Comparison of ENCODE assay signal across 10 mouse cellular contexts in the genomic region with DNA sequence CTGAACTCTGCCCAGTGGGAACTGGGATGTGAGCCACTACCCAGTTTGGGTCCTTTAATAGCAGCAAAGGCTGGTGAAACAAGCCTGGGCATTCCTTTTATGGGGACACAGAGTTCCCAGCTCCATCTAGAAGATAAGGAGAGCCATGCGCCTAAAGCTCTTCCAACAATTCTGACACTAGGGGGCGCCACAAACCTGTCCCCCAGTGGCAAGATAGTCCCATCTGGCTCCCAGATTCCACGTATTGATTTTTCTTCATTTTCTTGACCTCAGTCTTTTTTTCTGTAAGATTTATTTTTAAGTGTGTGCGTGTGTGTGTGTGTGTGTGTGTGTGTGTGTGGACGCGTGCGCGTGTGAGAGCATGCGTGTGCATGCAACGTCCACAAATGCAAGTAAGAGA. TPM values are rescaled to one million over a fixed set of nuclear protein-coding genes. Genes with fewer than 3 reads are reported as not detected.
DNase-seq lines count a peak whose midpoint lies in the region; ATAC-seq and TF ChIP-seq lines count a peak whose summit lies in the region.
"Had no signal": no experiment of that assay in that cellular context is flagged by ENCODE, and none has a peak within 500 bp of the region (broad histone marks: within the 10 kb centered on the region; RNA-seq: fewer than 3 reads in every experiment).

No protein-coding gene starts in this region.

- H3K9me3 ChIP-seq in forebrain, postnatal 0 days (ENCODE audit: low read length): no peaks in the 10 kb centered on the region
- H3K9me3 ChIP-seq in forebrain, embryonic 15.5 days: no peaks in the 10 kb centered on the region
- no peaks in the 10 kb centered on the region for H3K9me3 ChIP-seq in neural tube, embryonic 15.5 days (replicated peaks)

- peak; percentile 37; the same call in 1 of the 2 replicates for TF ChIP-seq CTCF in forebrain, postnatal 0 days (IDR thresholded peaks at IDR 0.05; ENCODE audit: low read depth)

- no peak overlapping the region for H3K4me2 ChIP-seq in forebrain, postnatal 0 days (ENCODE audit: low read depth)
- H3K4me2 ChIP-seq in forebrain, embryonic 15.5 days (replicated peaks): no peak overlapping the region
- H3K4me2 ChIP-seq in neural tube, embryonic 15.5 days: no peak overlapping the region

- H3K36me3 ChIP-seq in forebrain, postnatal 0 days (ENCODE audit: insufficient read depth): no peaks in the 10 kb centered on the region
- H3K36me3 ChIP-seq in forebrain, embryonic 15.5 days: no peaks in the 10 kb centered on the region
- H3K36me3 ChIP-seq in neural tube, embryonic 15.5 days: no peaks in the 10 kb centered on the region

- 81% methylated on average over 10 of the region's 10 CpGs for WGBS in forebrain, postnatal 0 days
- 75% methylated on average over 10 of the region's 10 CpGs for WGBS in forebrain, embryonic 15.5 days
- WGBS in neural tube, embryonic 15.5 days: 75% methylated on average over 10 of the region's 10 CpGs

- H3K4me3 ChIP-seq in forebrain, postnatal 0 days (ENCODE audit: low read depth, low read length): no peak overlapping the region
- H3K4me3 ChIP-seq in forebrain, embryonic 15.5 days: no peak overlapping the region
- no peak overlapping the region for H3K4me3 ChIP-seq in neural tube, embryonic 15.5 days (replicated peaks)
- H3K4me3 ChIP-seq: megakaryocyte, embryonic 14.5 days had no signal

- no peak for DNase-seq in forebrain, postnatal 0 days
- peak; percentile 23 for DNase-seq in neural tube, embryonic 10.5 days (ENCODE audit: extremely low spot score, low spot score)
- DNase-seq in adrenal gland, postnatal 25 days: peak; percentile 51
- DNase-seq in kidney, postnatal 10 days: peak; percentile 63
- peak; percentile 36 to 54 for DNase-seq in lung, postnatal 4 days

- H3K27me3 ChIP-seq in forebrain, postnatal 0 days (ENCODE audit: insufficient read depth, low read length): no peaks in the 10 kb centered on the region
- H3K27me3 ChIP-seq in forebrain, embryonic 15.5 days: no peaks in the 10 kb centered on the region
- no peaks in the 10 kb centered on the region for H3K27me3 ChIP-seq in neural tube, embryonic 15.5 days (replicated peaks)

- ATAC-seq in forebrain, postnatal 0 days: no peak
- no peak for ATAC-seq in forebrain, embryonic 15.5 days (replicated peaks)
- no peak for ATAC-seq in neural tube, embryonic 15.5 days (ENCODE audit: low FRiP score)
- ATAC-seq in megakaryocyte-erythroid progenitor cell, adult 5-6 weeks (replicated peaks; ENCODE audit: low FRiP score, low TSS enrichment, poor library complexity, severe bottlenecking): no peak

- H3K27ac ChIP-seq in forebrain, postnatal 0 days (ENCODE audit: low read depth, low read length): no peak overlapping the region
- H3K27ac ChIP-seq in forebrain, embryonic 15.5 days (replicated peaks): no peak overlapping the region
- H3K27ac ChIP-seq in neural tube, embryonic 15.5 days (replicated peaks): no peak overlapping the region

- no peaks in the 10 kb centered on the region for H3K4me1 ChIP-seq in forebrain, postnatal 0 days (ENCODE audit: insufficient read depth)
- H3K4me1 ChIP-seq in forebrain, embryonic 15.5 days: no peaks in the 10 kb centered on the region
- H3K4me1 ChIP-seq in neural tube, embryonic 15.5 days: no peaks in the 10 kb centered on the region

- no peak overlapping the region for H3K9ac ChIP-seq in forebrain, postnatal 0 days
- H3K9ac ChIP-seq in forebrain, embryonic 15.5 days (replicated peaks): no peak overlapping the region
- H3K9ac ChIP-seq in neural tube, embryonic 15.5 days (replicated peaks): no peak overlapping the region

RNA-seq across cellular contexts. Expression of a gene that starts 10.3 kb away (rescaled TPM):
- total RNA-seq in forebrain, postnatal 0 days (2014; rRNA removed): not detected in 2 replicates
- not detected in 2 replicates for polyA plus RNA-seq in forebrain, postnatal 0 days (2015; fragmentation: Nextera tagmentation; extraction: Ambion mirVana)
- not detected in 2 replicates for polyA plus RNA-seq in forebrain, embryonic 15.5 days (2015; fragmentation: Nextera tagmentation; extraction: Ambion mirVana)
- polyA plus RNA-seq in neural tube, embryonic 15.5 days (2015; fragmentation: Nextera tagmentation; extraction: Ambion mirVana): not detected in 2 replicates
- not detected in 2 replicates for total RNA-seq in adrenal gland, postnatal 25 days (2021)
- total RNA-seq in megakaryocyte-erythroid progenitor cell, adult 5-6 weeks (2014; fragmentation: Nextera tagmentation): not detected in 2 replicates
- total RNA-seq in megakaryocyte-erythroid progenitor cell, adult 5-6 weeks (2017): not detected in 2 replicates
- polyA plus RNA-seq: heart, embryonic 16.5 days had no signal

RNA-seq across cellular contexts. Expression of a gene that starts 30.6 kb away (rescaled TPM):
- total RNA-seq in forebrain, postnatal 0 days (2014; rRNA removed): 0.29 and 0.31 TPM in 2 replicates
- polyA plus RNA-seq in forebrain, postnatal 0 days (2015; fragmentation: Nextera tagmentation; extraction: Ambion mirVana): 0.25 TPM in 2 replicates
- polyA plus RNA-seq in forebrain, embryonic 15.5 days (2015; fragmentation: Nextera tagmentation; extraction: Ambion mirVana): 0.08 TPM in 1 of 2 replicates, not detected in the other
- 0.05 and 0.06 TPM in 2 replicates for polyA plus RNA-seq in neural tube, embryonic 15.5 days (2015; fragmentation: Nextera tagmentation; extraction: Ambion mirVana)
- 2.1 and 2.7 TPM in 2 replicates for total RNA-seq in adrenal gland, postnatal 25 days (2021)
- not detected in 2 replicates for total RNA-seq in megakaryocyte-erythroid progenitor cell, adult 5-6 weeks (2014; fragmentation: Nextera tagmentation)
- total RNA-seq in megakaryocyte-erythroid progenitor cell, adult 5-6 weeks (2017): not detected in 2 replicates

RNA-seq across cellular contexts. Expression of a gene that starts 33.5 kb away (rescaled TPM):
- total RNA-seq in forebrain, postnatal 0 days (2014; rRNA removed): 1.7 TPM in 1 of 2 replicates, not detected in the other
- polyA plus RNA-seq in forebrain, postnatal 0 days (2015; fragmentation: Nextera tagmentation; extraction: Ambion mirVana): 0.75 and 1.0 TPM in 2 replicates
- polyA plus RNA-seq in forebrain, embryonic 15.5 days (2015; fragmentation: Nextera tagmentation; extraction: Ambion mirVana): 0.19 and 0.42 TPM in 2 replicates
- polyA plus RNA-seq in neural tube, embryonic 15.5 days (2015; fragmentation: Nextera tagmentation; extraction: Ambion mirVana): 0.24 and 0.45 TPM in 2 replicates
- total RNA-seq in adrenal gland, postnatal 25 days (2021): 1.5 and 1.9 TPM in 2 replicates
- total RNA-seq in megakaryocyte-erythroid progenitor cell, adult 5-6 weeks (2014; fragmentation: Nextera tagmentation): not detected in 2 replicates
- total RNA-seq in megakaryocyte-erythroid progenitor cell, adult 5-6 weeks (2017): not detected in 2 replicates

RNA-seq across cellular contexts. Expression of a gene that starts 50.4 kb away (rescaled TPM):
- not detected in 2 replicates for total RNA-seq in forebrain, postnatal 0 days (2014; rRNA removed)
- polyA plus RNA-seq in forebrain, postnatal 0 days (2015; fragmentation: Nextera tagmentation; extraction: Ambion mirVana): not detected in 2 replicates
- not detected in 2 replicates for polyA plus RNA-seq in forebrain, embryonic 15.5 days (2015; fragmentation: Nextera tagmentation; extraction: Ambion mirVana)
- polyA plus RNA-seq in neural tube, embryonic 15.5 days (2015; fragmentation: Nextera tagmentation; extraction: Ambion mirVana): not detected in 2 replicates
- not detected in 2 replicates for total RNA-seq in adrenal gland, postnatal 25 days (2021)
- not detected in 2 replicates for total RNA-seq in megakaryocyte-erythroid progenitor cell, adult 5-6 weeks (2014; fragmentation: Nextera tagmentation)
- not detected in 2 replicates for total RNA-seq in megakaryocyte-erythroid progenitor cell, adult 5-6 weeks (2017)
- polyA plus RNA-seq: heart, embryonic 16.5 days had no signal

RNA-seq across cellular contexts. Expression of a gene that starts 59.9 kb away (rescaled TPM):
- total RNA-seq in forebrain, postnatal 0 days (2014; rRNA removed): not detected in 2 replicates
- polyA plus RNA-seq in forebrain, postnatal 0 days (2015; fragmentation: Nextera tagmentation; extraction: Ambion mirVana): not detected in 2 replicates
- polyA plus RNA-seq in forebrain, embryonic 15.5 days (2015; fragmentation: Nextera tagmentation; extraction: Ambion mirVana): not detected in 2 replicates
- polyA plus RNA-seq in neural tube, embryonic 15.5 days (2015; fragmentation: Nextera tagmentation; extraction: Ambion mirVana): 0.08 TPM in 1 of 2 replicates, not detected in the other
- not detected in 2 replicates for total RNA-seq in adrenal gland, postnatal 25 days (2021)
- total RNA-seq in megakaryocyte-erythroid progenitor cell, adult 5-6 weeks (2014; fragmentation: Nextera tagmentation): not detected in 2 replicates
- not detected in 2 replicates for total RNA-seq in megakaryocyte-erythroid progenitor cell, adult 5-6 weeks (2017)
- polyA plus RNA-seq: heart, embryonic 16.5 days had no signal
